Mouse (Mus musculus) spleen, adult 2 months (tissue): ENCODE data around the gene Creld1. TPM values are rescaled to one million over a fixed set of nuclear protein-coding genes. Genes with fewer than 3 reads are reported as not detected.

Experiments used
- DNase-seq, 2 experiments: peaks; one replicate each; pipeline versions ENCODE4 v3.0.0 to v3.0.0-alpha.2; 2012 to 2021; ENCODE audit warnings: low spot score in 2 of 2, low read depth in 1 of 2
- H3K27ac ChIP-seq: fragments of 200-500 bp; 2 replicates; pipeline ENCODE4 v1.5.1; 2012; ENCODE audit warnings: low read length, inconsistent platforms; ENCODE audit not compliant: insufficient read depth
- H3K27me3 ChIP-seq: fragments of 200-500 bp; 2 replicates; pipeline ENCODE4 v1.6.1; 2012; ENCODE audit warnings: mild to moderate bottlenecking, moderate library complexity, low read length, inconsistent platforms; ENCODE audit not compliant: control insufficient read depth, insufficient read depth
- H3K36me3 ChIP-seq: fragments of 200-500 bp; 2 replicates; pipeline ENCODE4 v1.6.1; 2012; ENCODE audit warnings: mild to moderate bottlenecking, low read length, inconsistent platforms; ENCODE audit not compliant: control insufficient read depth, insufficient read depth
- H3K4me1 ChIP-seq: fragments of 200-500 bp; 2 replicates; pipeline ENCODE4 v1.6.1; 2011; ENCODE audit warnings: inconsistent platforms; ENCODE audit not compliant: control insufficient read depth, insufficient read depth, insufficient read length
- H3K4me3 ChIP-seq: fragments of 200-500 bp; 2 replicates; pipeline ENCODE4 v1.5.1; 2011; ENCODE audit warnings: mild to moderate bottlenecking, inconsistent platforms; ENCODE audit not compliant: insufficient read depth, insufficient read length; ENCODE audit errors: extremely low read depth
- CTCF ChIP-seq: fragments of 200-500 bp; IDR thresholded peaks from 2 replicates; pipeline ENCODE4 v1.5.1; 2011; ENCODE audit warnings: mild to moderate bottlenecking, inconsistent platforms; ENCODE audit not compliant: insufficient read depth, insufficient read length, insufficient replicate concordance; ENCODE audit errors: extremely low read depth
- POLR2A ChIP-seq: fragments of 200-500 bp; IDR thresholded peaks from 2 replicates; pipeline ENCODE4 v1.6.1; 2011; ENCODE audit warnings: low read depth, low read length, inconsistent platforms
- WGBS: fragments of 180-500 bp; shearing (Covaris S2); methylation state at CpG from one replicate; pipeline ENCODE4 v1.1.7; 2018; 5-methylcytosine and 5-hydroxymethylcytosine counted together
- polyA plus RNA-seq: library from polyadenylated mRNA; depleted of rRNA; stranded (reverse); fragments of >200 nt; gene quantifications from 2 replicates; pipeline ENCODE4 v1.2.3, GENCODE M21; 2012

Creld1 gene
- polyA plus RNA-seq, 1 experiment, result 8.4 TPM

- peaks cover 9% of the 10 kb centered on the region for H3K36me3 ChIP-seq
- H3K27ac ChIP-seq, result no peak overlapping the region
- H3K4me3 ChIP-seq, result no peak overlapping the region
- no peak for DNase-seq
- H3K4me1 ChIP-seq, result no peaks in the 10 kb centered on the region; the same call in 1 of the 2 replicates
- H3K27me3 ChIP-seq, result no peaks in the 10 kb centered on the region
- 88% methylated on average over 2 of the region's 2 CpGs for WGBS
- TF ChIP-seq POLR2A (no peak), CTCF (no peak)
These were observed 31.3 kb upstream of the Creld1 start for GRCm38 (mm10) chr6:113451839-113452238.

- WGBS, result 22% methylated on average over 5 of the region's 5 CpGs
- Histone ChIP-seq H3K27ac (no peak overlapping the region), H3K4me1 (peaks cover 3% of the 10 kb centered on the region; the same call in 1 of the 2 replicates), H3K27me3 (no peaks in the 10 kb centered on the region), H3K4me3 (no peak overlapping the region), H3K36me3 (no peaks in the 10 kb centered on the region)
- TF ChIP-seq POLR2A, result no peak
- no peak for TF ChIP-seq CTCF
- no peak for DNase-seq
These were observed 28.1 kb upstream of the Creld1 start for GRCm38 (mm10) chr6:113455007-113455406.

DNA sequence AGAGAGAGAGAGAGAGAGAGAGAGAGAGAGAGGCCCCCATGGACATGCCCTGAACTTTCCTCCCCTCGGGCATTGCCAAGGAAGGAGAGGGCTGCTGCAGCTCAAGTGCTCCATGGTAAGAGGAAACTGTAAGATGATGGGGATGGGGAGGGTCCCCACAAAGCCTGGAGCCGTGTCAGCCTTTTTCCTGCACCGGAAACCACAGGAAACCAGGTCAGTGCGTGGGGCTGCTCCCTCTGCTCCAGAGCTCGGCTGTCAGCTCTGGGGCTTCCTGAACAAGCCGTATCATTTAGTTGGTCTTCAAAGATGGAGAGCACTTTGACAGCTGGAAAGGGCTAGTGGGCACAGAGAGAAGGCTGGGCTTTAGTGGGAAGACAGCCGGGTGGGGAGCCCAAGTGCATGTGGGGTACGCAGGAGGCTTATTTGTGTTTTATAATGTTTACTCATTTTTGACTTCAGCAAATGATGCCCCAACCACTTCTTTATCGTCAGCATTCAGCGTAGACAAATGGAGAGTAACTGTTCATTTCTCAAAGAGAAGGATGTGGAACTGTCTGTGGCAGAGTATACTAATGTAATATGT, 25.1 kb upstream of the Creld1 start, which contains the start of gene Il17re:
TSS of gene Il17re (plus strand) at position 533 of the 583 bp plus-strand sequence.
- TF ChIP-seq CTCF, result no peak
- no peak for TF ChIP-seq POLR2A
- H3K4me1 ChIP-seq, result peaks cover 3% of the 10 kb centered on the region; the same call in 1 of the 2 replicates
- 9% methylated on average over 10 of the region's 10 CpGs for WGBS
- no peak within 1 kb of the TSS for H3K4me3 ChIP-seq
- no peaks in the 10 kb centered on the region for H3K36me3 ChIP-seq
- no peak for DNase-seq
- no peaks in the 10 kb centered on the region for H3K27me3 ChIP-seq
- H3K27ac ChIP-seq, result no peak within 1 kb of the TSS

DNA sequence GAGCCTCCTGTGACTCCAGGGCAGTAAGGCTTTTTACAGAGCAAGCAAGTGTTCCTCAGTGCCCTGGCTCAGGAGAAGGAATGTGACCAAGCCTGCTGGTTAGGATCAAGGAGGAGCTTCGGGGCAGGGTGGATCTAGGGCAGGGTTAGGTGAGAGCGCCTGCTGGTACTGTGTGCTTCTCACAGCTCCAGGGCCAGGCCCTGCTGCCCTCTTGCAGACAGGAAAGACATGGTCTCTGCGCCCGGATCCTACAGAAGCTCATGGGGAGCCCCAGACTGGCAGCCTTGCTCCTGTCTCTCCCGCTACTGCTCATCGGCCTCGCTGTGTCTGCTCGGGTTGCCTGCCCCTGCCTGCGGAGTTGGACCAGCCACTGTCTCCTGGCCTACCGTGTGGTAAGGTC, 24.5 kb upstream of the Creld1 start:
- TF ChIP-seq POLR2A, result no peak
- TF ChIP-seq CTCF, result no peak
- WGBS, result 56% methylated on average over 10 of the region's 10 CpGs
- Histone ChIP-seq H3K27me3 (no peaks in the 10 kb centered on the region), H3K4me1 (peaks cover 3% of the 10 kb centered on the region; the same call in 1 of the 2 replicates), H3K36me3 (no peaks in the 10 kb centered on the region), H3K27ac (no peak overlapping the region), H3K4me3 (no peak overlapping the region)
- no peak for DNase-seq

DNA sequence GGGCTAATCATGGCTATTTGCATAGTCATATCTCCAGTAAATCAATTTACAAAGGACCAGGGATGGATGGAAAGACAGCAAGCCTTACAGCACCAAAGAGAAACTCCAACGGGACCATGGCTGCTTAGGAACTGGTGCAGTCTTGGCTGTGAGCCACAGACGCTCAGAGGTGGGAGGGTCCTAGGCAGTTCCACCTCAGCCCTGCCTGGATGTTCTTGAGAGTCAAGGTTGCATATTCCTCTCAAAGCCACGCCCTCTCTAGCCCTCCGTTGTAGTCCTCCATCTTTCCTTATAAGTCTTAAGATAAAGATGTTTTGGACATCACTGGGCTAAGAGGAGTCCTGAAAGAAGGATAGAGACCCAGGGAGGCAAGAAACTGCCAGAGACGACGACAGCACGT, 19.1 kb upstream of the Creld1 start:
- 83% methylated on average over 7 of the region's 7 CpGs for WGBS
- TF ChIP-seq POLR2A (no peak), CTCF (no peak)
- H3K27me3 ChIP-seq, result no peaks in the 10 kb centered on the region
- no peak for DNase-seq
- H3K4me3 ChIP-seq, result no peak overlapping the region
- H3K27ac ChIP-seq, result no peak overlapping the region
- no peaks in the 10 kb centered on the region for H3K4me1 ChIP-seq
- no peaks in the 10 kb centered on the region for H3K36me3 ChIP-seq

GRCm38 (mm10) chr6:113465602-113466001, 17.5 kb upstream of the Creld1 start:
- Histone ChIP-seq H3K27me3 (no peaks in the 10 kb centered on the region), H3K4me3 (no peak overlapping the region), H3K36me3 (no peaks in the 10 kb centered on the region), H3K4me1 (peaks cover 4% of the 10 kb centered on the region; the same call in 1 of the 2 replicates), H3K27ac (no peak overlapping the region)
- TF ChIP-seq POLR2A (no peak), CTCF (no peak)
- DNase-seq, result no peak
- 82% methylated on average over 5 of the region's 5 CpGs for WGBS

DNA sequence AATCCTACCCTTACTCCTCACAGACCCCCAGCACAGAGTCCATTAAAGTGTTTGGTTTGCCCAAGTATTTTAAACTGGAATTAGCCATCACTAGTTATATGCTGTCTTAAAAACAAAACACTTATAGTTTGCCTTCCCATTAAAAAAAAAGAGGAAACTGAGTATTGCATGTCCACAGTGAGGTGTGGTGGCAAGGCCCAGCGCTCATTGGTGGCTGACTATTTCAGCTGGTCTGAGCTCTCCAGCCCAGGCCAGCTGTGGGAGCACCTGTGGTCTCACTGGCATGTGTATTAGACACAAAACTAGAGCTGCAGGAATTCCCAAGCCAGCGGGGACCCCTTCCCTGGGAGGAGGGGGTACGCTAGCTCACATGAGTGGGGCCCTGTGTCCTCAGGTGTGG, 14.6 kb upstream of the Creld1 start:
- no peak overlapping the region for H3K27ac ChIP-seq
- WGBS, result 65% methylated on average over 3 of the region's 3 CpGs
- H3K4me3 ChIP-seq, result no peak overlapping the region
- H3K36me3 ChIP-seq, result no peaks in the 10 kb centered on the region
- peaks cover 4% of the 10 kb centered on the region; the same call in 1 of the 2 replicates for H3K4me1 ChIP-seq
- TF ChIP-seq POLR2A (no peak), CTCF (no peak)
- H3K27me3 ChIP-seq, result no peaks in the 10 kb centered on the region
- no peak for DNase-seq
